In genomic region chr4:139432966-139433765, GRCm38 (mm10) we compare ENCODE assay signal across 11 mouse cellular contexts.
DNase-seq lines count a peak whose midpoint lies in the region; ATAC-seq and TF ChIP-seq lines count a peak whose summit lies in the region.
"Had no signal": no experiment of that assay in that cellular context is flagged by ENCODE, and none has a peak within 500 bp of the region (broad histone marks: within the 10 kb centered on the region; RNA-seq: fewer than 3 reads in every experiment).

No protein-coding gene starts in this region.

- TF ChIP-seq CTCF in kidney, postnatal 0 days (IDR thresholded peaks at IDR 0.05; ENCODE audit: low read depth): no peak

- no peaks in the 10 kb centered on the region for H3K27me3 ChIP-seq in kidney, postnatal 0 days (ENCODE audit: insufficient read depth, low read length)
- no peaks in the 10 kb centered on the region for H3K27me3 ChIP-seq in heart, embryonic 12.5 days (replicated peaks)
- no peaks in the 10 kb centered on the region for H3K27me3 ChIP-seq in lung, embryonic 15.5 days

- H3K4me3 ChIP-seq in kidney, postnatal 0 days (replicated peaks; ENCODE audit: low read depth, low read length): no peak overlapping the region
- H3K4me3 ChIP-seq in heart, embryonic 12.5 days: no peak overlapping the region
- H3K4me3 ChIP-seq in lung, embryonic 15.5 days: no peak overlapping the region

- peaks cover 92% of the 10 kb centered on the region for H3K36me3 ChIP-seq in kidney, postnatal 0 days (ENCODE audit: insufficient read depth, low read length)
- H3K36me3 ChIP-seq in heart, embryonic 12.5 days: peaks cover 99% of the 10 kb centered on the region
- H3K36me3 ChIP-seq in lung, embryonic 15.5 days: peaks cover 98% of the 10 kb centered on the region

- no peak for ATAC-seq in kidney, postnatal 0 days (replicated peaks; ENCODE audit: low FRiP score, low read depth)
- no peak for ATAC-seq in heart, embryonic 12.5 days (ENCODE audit: insufficient number of reproducible peaks, low FRiP score)
- ATAC-seq in lung, embryonic 15.5 days (ENCODE audit: borderline replicate concordance, extremely low read depth, low FRiP score, low TSS enrichment): peak; percentile 69
- ATAC-seq: inflammation-experienced regulatory T-cells, adult 6 months had no signal

- H3K4me1 ChIP-seq in kidney, postnatal 0 days (replicated peaks; ENCODE audit: insufficient read depth, low read length): no peaks in the 10 kb centered on the region
- H3K4me1 ChIP-seq in heart, embryonic 12.5 days (replicated peaks): peaks cover 34% of the 10 kb centered on the region
- H3K4me1 ChIP-seq in lung, embryonic 15.5 days: no peaks in the 10 kb centered on the region

- 80% methylated on average over 15 of the region's 15 CpGs for WGBS in kidney, postnatal 0 days
- WGBS in heart, embryonic 12.5 days: 72% methylated on average over 15 of the region's 15 CpGs
- WGBS in lung, embryonic 15.5 days: 73% methylated on average over 15 of the region's 15 CpGs

- no peak overlapping the region for H3K9ac ChIP-seq in kidney, postnatal 0 days (ENCODE audit: low read depth, low read length)
- H3K9ac ChIP-seq in heart, embryonic 12.5 days: peak overlapping the region; percentile 11; the same call in 1 of the 2 replicates
- no peak overlapping the region for H3K9ac ChIP-seq in lung, embryonic 15.5 days

- peak; percentile 7 for DNase-seq in kidney, postnatal 0 days (ENCODE audit: low spot score)
- no peak for DNase-seq in kidney, postnatal 14 days
- peak; percentile 81 for DNase-seq in cerebellum, adult 9-10 months
- no peak for DNase-seq in spleen, postnatal 36 days (ENCODE audit: low spot score in 2 of 2)
- no peak for DNase-seq in thymus, postnatal 36 days
- DNase-seq in gastrocnemius, postnatal 25 days: no peak
- DNase-seq: thymus, adult 2 months had no signal

- no peaks in the 10 kb centered on the region for H3K9me3 ChIP-seq in kidney, postnatal 0 days (replicated peaks; ENCODE audit: low read length)
- no peaks in the 10 kb centered on the region for H3K9me3 ChIP-seq in heart, embryonic 12.5 days (replicated peaks)
- no peaks in the 10 kb centered on the region for H3K9me3 ChIP-seq in lung, embryonic 15.5 days
- H3K9me3 ChIP-seq: G1E had no signal

- H3K27ac ChIP-seq in kidney, postnatal 0 days: peak overlapping the region; percentile 34; the same call in 1 of the 2 replicates
- peak overlapping the region; percentile 78 for H3K27ac ChIP-seq in heart, embryonic 12.5 days (ENCODE audit: poor library complexity, severe bottlenecking)
- H3K27ac ChIP-seq in lung, embryonic 15.5 days: peak overlapping the region; percentile 72

- no peak overlapping the region for H3K4me2 ChIP-seq in kidney, postnatal 0 days (ENCODE audit: low read length)
- H3K4me2 ChIP-seq in heart, embryonic 12.5 days: no peak overlapping the region
- no peak overlapping the region for H3K4me2 ChIP-seq in lung, embryonic 15.5 days

Comparison
In these comparisons a context has a peak if more than half of its experiments do, and no peak if none do; other contexts are left out.
1. DNase-seq: peak in kidney, postnatal 0 days (single experiment) and cerebellum, adult 9-10 months (single experiment); none in kidney, postnatal 14 days (single experiment), spleen, postnatal 36 days (0 of 2), thymus, postnatal 36 days (0 of 2) and gastrocnemius, postnatal 25 days (single experiment).
2. Peak in every context shown above with its lines, with median percentiles within 50 percentile points of each other: H3K27ac ChIP-seq.